Mouse (Mus musculus) Patski (cell line): ENCODE data around the gene Lrrc10. TPM values are rescaled to one million over a fixed set of nuclear protein-coding genes. Genes with fewer than 3 reads are reported as not detected.
"Not testable (repeated sequence)": the region's sequence is repeated elsewhere in the genome, so short reads cannot be mapped to it uniquely, and the experiment has no call there.

Experiments
- ATAC-seq: fragments of 100-300 bp; one replicate; pipeline ENCODE4 v1.8.0; 2021
- CTCF ChIA-PET: fragments of 350-600 bp; sonication (Branson Sonifier 250); formaldehyde crosslinking; loops from one replicate; lab custom pipeline; 2022; ENCODE audit warnings: inconsistent platforms; lab: Charles Lee
- POLR2A ChIA-PET: fragments of 350-600 bp; sonication (Branson Sonifier 250); formaldehyde crosslinking; loops from one replicate; lab custom pipeline; 2022; ENCODE audit warnings: antibody characterized with exemption, inconsistent platforms; lab: Charles Lee
- DNase-seq: peaks from one replicate; pipeline ENCODE4 v3.0.0-alpha.2; 2011; ENCODE audit warnings: low read depth, low spot score
- H3K27me3 ChIP-seq: fragments of 371-371 bp; one replicate; pipeline ENCODE4 v1.5.1; 2021
- CTCF ChIP-seq: fragments of 100-300 bp; IDR thresholded peaks from one replicate; pipeline ENCODE4 v1.5.1; 2021
- in situ Hi-C: fragments of 300-500 bp; cut with MboI; formaldehyde crosslinking; loops from 3 replicates; pipeline ENCODE4 v1.11.1; 2018; ENCODE audit warnings: low pct_unique_long_range_greater_than_20kb, mixed read lengths
- polyA plus RNA-seq: library from polyadenylated mRNA; unstranded; gene quantifications from one replicate; pipeline ENCODE4 v1.2.3, GENCODE M21; 2021

Gene Lrrc10
- polyA plus RNA-seq, 1 experiment from 2014 or later: not detected

- CTCF ChIA-PET: no interaction called here
These were observed 2.8 kb upstream of the Lrrc10 start for GRCm38 (mm10) chr10:117042295-117042694.

DNA sequence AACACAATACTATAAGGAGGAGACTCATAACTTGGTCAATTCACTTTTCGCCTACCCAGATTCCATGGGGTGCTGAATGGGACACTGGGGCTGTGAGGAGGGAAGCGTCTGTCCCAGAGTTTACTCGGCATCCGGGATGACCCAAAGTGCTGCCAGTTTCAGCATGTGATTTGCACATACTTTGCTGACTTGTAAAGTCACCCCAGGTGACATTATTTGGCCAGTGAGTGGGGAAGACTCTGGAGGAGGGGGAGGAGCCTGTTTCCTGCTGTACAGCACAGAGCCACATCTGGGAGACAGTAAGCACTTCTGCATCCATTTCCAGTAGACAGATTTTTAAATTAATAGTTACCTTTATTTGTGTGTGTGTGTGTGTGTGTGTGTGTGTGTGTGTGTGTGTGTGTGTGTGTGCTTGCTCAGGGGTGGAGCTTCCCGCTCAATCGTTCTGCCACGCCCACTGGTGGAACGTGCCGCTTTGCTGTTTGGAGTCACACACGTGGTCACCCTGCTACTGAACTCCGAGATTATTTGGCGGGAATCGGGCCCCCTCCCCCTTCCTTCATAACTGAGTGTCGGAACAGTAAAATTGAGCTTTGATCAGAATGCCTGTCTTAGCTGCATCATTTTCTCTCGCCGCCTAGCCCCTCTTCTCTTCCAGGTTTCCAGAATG lies 1.5 kb upstream of the Lrrc10 start:
- in situ Hi-C loops: loop anchor here (25.0 kb wide), 1 partner anchor 706 kb away; no protein-coding TSS in a partner anchor
- H3K27me3 ChIP-seq, CTCF ChIA-PET, DNase-seq, ATAC-seq: not testable (repeated sequence)
- POLR2A ChIA-PET: interaction anchor here (0.6 kb wide), 1 partner anchor 659 kb away, joined by 8 read pairs; no protein-coding TSS in a partner anchor

More at GRCm38 (mm10) chr10:117042295-117042694, 2.8 kb upstream of the Lrrc10 start:
- ATAC-seq (no peak), DNase-seq (no peak)
- TF ChIP-seq CTCF: no peak
- POLR2A ChIA-PET: no interaction called here
- in situ Hi-C loops: loop anchor here (25.0 kb wide), 1 partner anchor 705 kb away; no protein-coding TSS in a partner anchor
- H3K27me3 ChIP-seq: no peaks in the 10 kb centered on the region

GRCm38 (mm10) chr10:117049253-117049652 lies 4.1 kb downstream of the Lrrc10 start:
- no peak for TF ChIP-seq CTCF
- CTCF ChIA-PET: interaction anchor here (1.0 to 2.4 kb wide), 6 partner anchors 8 to 719 kb away, joined by 3 to 6 read pairs (median 4); no protein-coding TSS in a partner anchor
- in situ Hi-C loops: loop anchor here (25.0 kb wide), 1 partner anchor 712 kb away; no protein-coding TSS in a partner anchor

GRCm38 (mm10) chr10:117049961-117050597 lies 4.9 kb downstream of the Lrrc10 start:
- in situ Hi-C loops: loop anchor here (25.0 kb wide), 2 partner anchors 287 to 713 kb away; no protein-coding TSS in a partner anchor
- DNase-seq: no peak
- ChIA-PET POLR2A (interaction anchor here (0.6 to 1.0 kb wide), 2 partner anchors 10 to 15 kb away, joined by 3 to 4 read pairs; no protein-coding TSS in a partner anchor), CTCF (interaction anchor here (1.0 to 2.4 kb wide), 3 partner anchors 9 to 11 kb away, joined by 3 to 6 read pairs (median 5); no protein-coding TSS in a partner anchor)
- TF ChIP-seq CTCF: no peak
- no peak for ATAC-seq
- no peaks in the 10 kb centered on the region for H3K27me3 ChIP-seq

More at GRCm38 (mm10) chr10:117049253-117049652, 4.1 kb downstream of the Lrrc10 start:
- ATAC-seq (no peak), DNase-seq (no peak)
- H3K27me3 ChIP-seq: no peaks in the 10 kb centered on the region
- POLR2A ChIA-PET: interaction anchor here (0.6 kb wide), 1 partner anchor 15 kb away, joined by 3 read pairs; no protein-coding TSS in a partner anchor

- ATAC-seq (no peak), DNase-seq (no peak)
- TF ChIP-seq CTCF: no peak
- no peaks in the 10 kb centered on the region for H3K27me3 ChIP-seq
- in situ Hi-C loops: loop anchor here (5.0 to 25.0 kb wide), 2 partner anchors 157 to 282 kb away; no protein-coding TSS in a partner anchor
- ChIA-PET CTCF (interaction anchor here (1.2 to 2.8 kb wide), 2 partner anchors 27 to 155 kb away, joined by 3 to 7 read pairs; no protein-coding TSS in a partner anchor), POLR2A (no interaction called here)
These were observed 10.5 kb downstream of the Lrrc10 start for GRCm38 (mm10) chr10:117055668-117056067.

DNA sequence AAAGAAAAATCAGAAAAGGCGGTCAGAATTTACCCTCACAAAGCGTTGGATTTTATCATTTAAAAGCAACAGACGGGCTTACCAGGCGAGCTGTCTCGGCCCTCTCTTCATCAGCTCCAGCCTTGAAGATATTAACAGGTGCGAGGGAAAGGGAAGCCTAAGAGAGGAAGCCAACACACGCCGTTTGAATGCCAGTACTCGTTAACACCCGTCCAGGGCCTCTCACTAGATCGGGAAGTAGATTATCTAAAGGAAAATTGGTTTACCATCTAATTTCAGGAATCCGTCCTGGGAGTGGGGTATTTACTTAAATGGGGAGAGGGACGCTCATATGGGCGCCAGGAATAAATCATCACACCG lies 17.7 kb downstream of the Lrrc10 start:
- ChIA-PET POLR2A (interaction anchor here (1.4 kb wide), 1 partner anchor 17 kb away, joined by 3 read pairs; no protein-coding TSS in a partner anchor), CTCF (interaction anchor here (0.8 to 1.7 kb wide), 5 partner anchors 25 to 154 kb away, joined by 3 to 4 read pairs (median 4); no protein-coding TSS in a partner anchor)
- DNase-seq (no peak), ATAC-seq (no peak)
- no peaks in the 10 kb centered on the region for H3K27me3 ChIP-seq
- TF ChIP-seq CTCF: no peak
- in situ Hi-C loops: loop anchor here (25.0 kb wide), 1 partner anchor 274 kb away; no protein-coding TSS in a partner anchor

- H3K27me3 ChIP-seq: no peaks in the 10 kb centered on the region
- CTCF ChIA-PET: interaction anchor here (0.8 to 1.7 kb wide), 4 partner anchors 25 to 143 kb away, joined by 3 to 4 read pairs (median 4); no protein-coding TSS in a partner anchor
- ATAC-seq (peak; percentile 92), DNase-seq (peak; percentile 69)
- in situ Hi-C loops: loop anchor here (25.0 kb wide), 1 partner anchor 274 kb away; no protein-coding TSS in a partner anchor
- TF ChIP-seq CTCF: no peak
- POLR2A ChIA-PET: interaction anchor here (1.4 kb wide), 1 partner anchor 16 kb away, joined by 3 read pairs; no protein-coding TSS in a partner anchor
These were observed 18.3 kb downstream of the Lrrc10 start, which contains the start of gene Cct2 for GRCm38 (mm10) chr10:117063254-117064021. Cct2 (minus strand) TSS chr10:117063814.

DNA sequence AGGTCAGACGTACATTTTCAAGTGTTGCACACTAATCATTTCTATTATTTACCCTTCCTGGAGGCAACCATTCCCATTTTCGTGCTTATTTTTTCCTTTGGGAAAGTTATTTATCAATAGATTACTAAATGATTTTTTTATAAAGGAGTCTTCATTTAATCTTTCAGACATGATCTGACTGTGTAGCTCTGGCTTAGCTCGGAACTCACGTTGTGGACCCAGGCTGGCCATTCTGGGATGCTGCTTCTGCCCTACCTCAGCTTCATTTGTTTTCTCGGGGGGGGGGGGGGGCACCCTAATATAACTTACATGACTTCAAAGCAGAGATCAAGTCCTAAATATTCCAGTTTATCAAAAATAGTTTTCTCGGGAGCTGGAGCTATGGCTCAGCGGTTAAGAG lies 18.9 kb downstream of the Lrrc10 start:
- POLR2A ChIA-PET: interaction anchor here (1.4 kb wide), 1 partner anchor 16 kb away, joined by 3 read pairs; no protein-coding TSS in a partner anchor
- DNase-seq: no peak

GRCm38 (mm10) chr10:117069109-117069508 lies 24.0 kb downstream of the Lrrc10 start:
- DNase-seq: no peak
- CTCF ChIA-PET: interaction anchor here (1.5 to 1.8 kb wide), 2 partner anchors 141 to 148 kb away, joined by 5 to 8 read pairs; no protein-coding TSS in a partner anchor
- in situ Hi-C loops: loop anchor here (25.0 kb wide), 1 partner anchor 268 kb away; no protein-coding TSS in a partner anchor
- POLR2A ChIA-PET: no interaction called here
- ATAC-seq: no peak
- no peaks in the 10 kb centered on the region for H3K27me3 ChIP-seq
- TF ChIP-seq CTCF: peak; percentile 51

More for the DNA sequence above, 18.9 kb downstream of the Lrrc10 start:
- no peaks in the 10 kb centered on the region for H3K27me3 ChIP-seq
- no peak for ATAC-seq
- TF ChIP-seq CTCF: no peak
- in situ Hi-C loops: loop anchor here (25.0 kb wide), 1 partner anchor 273 kb away; no protein-coding TSS in a partner anchor
- CTCF ChIA-PET: interaction anchor here (1.7 kb wide), 1 partner anchor 142 kb away, joined by 4 read pairs; no protein-coding TSS in a partner anchor
